Mouse (Mus musculus): ENCODE measurements around the gene Ern1. TPM values are rescaled to one million over a fixed set of nuclear protein-coding genes. Genes with fewer than 3 reads are reported as not detected.

The Ern1 gene
- polyA plus RNA-seq (2015; fragmentation: Illumina TruSeq; extraction: RNeasy Lipid Tissue Mini Kit (QIAGEN cat#74804); ENCODE audit: insufficient read depth, low read depth, low replicate concordance): 7.2 TPM

DNA sequence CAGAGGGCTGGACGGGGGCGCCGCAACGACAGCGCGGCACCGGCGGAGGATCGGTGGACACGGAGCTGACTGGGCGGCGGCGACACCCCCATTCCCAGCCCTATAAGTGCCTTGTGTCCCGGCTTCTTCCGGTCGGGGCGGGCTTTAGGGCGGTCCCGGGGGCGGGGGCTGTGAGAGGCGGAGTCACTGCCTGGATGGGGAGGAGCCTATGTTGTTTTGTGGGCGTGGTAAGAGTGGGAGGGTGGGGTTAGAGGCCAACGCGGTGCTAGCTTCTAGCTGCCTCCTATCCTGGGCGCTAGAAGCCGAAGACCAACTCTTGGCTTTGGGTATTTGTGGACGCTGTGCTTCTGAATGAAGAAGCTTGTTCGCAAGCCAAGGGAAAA is at the start of gene Ern1:
Ern1 (minus strand) TSS at position 120 of the 383 bp plus-strand sequence.

DNA sequence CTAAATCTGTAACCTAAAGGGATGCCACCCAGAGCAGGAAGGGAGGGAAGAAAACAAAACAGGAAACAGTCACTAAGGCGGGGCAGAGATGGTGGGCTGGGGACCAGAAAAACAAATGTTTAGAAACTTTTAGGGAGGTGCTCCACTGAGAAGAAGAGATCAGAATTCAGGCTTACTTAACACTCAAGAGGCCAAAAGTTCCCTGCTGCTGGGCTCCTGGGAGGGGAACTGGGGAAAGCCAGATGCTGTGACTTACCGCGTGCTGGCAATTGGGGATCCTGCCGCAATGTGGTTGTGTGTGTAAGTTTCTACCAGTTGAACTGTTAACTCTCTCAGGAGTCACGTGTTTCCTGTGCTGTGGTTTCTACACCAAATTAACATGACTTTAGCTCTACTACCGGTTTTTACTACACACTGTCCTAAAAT is 99.8 kb downstream of the Ern1 start, which contains the start of gene Icam2:
Icam2 (minus strand) TSS at position 285 of the 426 bp plus-strand sequence.

GRCm38 (mm10) chr11:106365366-106365765 is 122.3 kb downstream of the Ern1 start, which contains the start of gene Prr29:
Prr29 (plus strand) TSS chr11:106365472.

GRCm38 (mm10) chr11:106353188-106353587 is 134.5 kb downstream of the Ern1 start, which contains the start of gene Scn4a:
Scn4a (minus strand) TSS chr11:106353288.

Other genes starting within 250 kb of the Ern1 start
- 7.7 TPM for gene Ftsj3, start 231.8 kb downstream of the Ern1 start, polyA plus RNA-seq (2015; fragmentation: Illumina TruSeq; extraction: RNeasy Lipid Tissue Mini Kit (QIAGEN cat#74804); ENCODE audit: insufficient read depth, low read depth, low replicate concordance)
- 24.6 TPM for gene Psmc5, start 231.7 kb downstream of the Ern1 start, polyA plus RNA-seq (2015; fragmentation: Illumina TruSeq; extraction: RNeasy Lipid Tissue Mini Kit (QIAGEN cat#74804); ENCODE audit: insufficient read depth, low read depth, low replicate concordance)
- gene Smarcd2, start 214.9 kb downstream of the Ern1 start, polyA plus RNA-seq (2015; fragmentation: Illumina TruSeq; extraction: RNeasy Lipid Tissue Mini Kit (QIAGEN cat#74804); ENCODE audit: insufficient read depth, low read depth, low replicate concordance): 33.7 TPM
- gene Tcam1, start 211.2 kb downstream of the Ern1 start, polyA plus RNA-seq (2015; fragmentation: Illumina TruSeq; extraction: RNeasy Lipid Tissue Mini Kit (QIAGEN cat#74804); ENCODE audit: insufficient read depth, low read depth, low replicate concordance): not detected
- not detected for gene Gh, start 186.0 kb downstream of the Ern1 start, polyA plus RNA-seq (2015; fragmentation: Illumina TruSeq; extraction: RNeasy Lipid Tissue Mini Kit (QIAGEN cat#74804); ENCODE audit: insufficient read depth, low read depth, low replicate concordance)
- gene Cd79b, start 173.1 kb downstream of the Ern1 start, polyA plus RNA-seq (2015; fragmentation: Illumina TruSeq; extraction: RNeasy Lipid Tissue Mini Kit (QIAGEN cat#74804); ENCODE audit: insufficient read depth, low read depth, low replicate concordance): 1.7 TPM
- not detected for gene Scn4a, start 134.6 kb downstream of the Ern1 start, polyA plus RNA-seq (2015; fragmentation: Illumina TruSeq; extraction: RNeasy Lipid Tissue Mini Kit (QIAGEN cat#74804); ENCODE audit: insufficient read depth, low read depth, low replicate concordance)
- gene Prr29, start 122.4 kb downstream of the Ern1 start, polyA plus RNA-seq (2015; fragmentation: Illumina TruSeq; extraction: RNeasy Lipid Tissue Mini Kit (QIAGEN cat#74804); ENCODE audit: insufficient read depth, low read depth, low replicate concordance): not detected
- gene Icam2, start 99.8 kb downstream of the Ern1 start, polyA plus RNA-seq (2015; fragmentation: Illumina TruSeq; extraction: RNeasy Lipid Tissue Mini Kit (QIAGEN cat#74804); ENCODE audit: insufficient read depth, low read depth, low replicate concordance): 16.8 TPM
- gene Tex2, start 125.6 kb upstream of the Ern1 start, polyA plus RNA-seq (2015; fragmentation: Illumina TruSeq; extraction: RNeasy Lipid Tissue Mini Kit (QIAGEN cat#74804); ENCODE audit: insufficient read depth, low read depth, low replicate concordance): 6.3 TPM

Measured in pancreas, adult 10 weeks (tissue).